7 mouse cellular contexts compared by ENCODE assay signal in genomic region chr2:11530101-11530500, GRCm38 (mm10). TPM values are rescaled to one million over a fixed set of nuclear protein-coding genes. Genes with fewer than 3 reads are reported as not detected.
DNase-seq lines count a peak whose midpoint lies in the region; ATAC-seq lines count a peak whose summit lies in the region.

No protein-coding gene starts in this region.

- peak; percentile 34; the same call in 1 of the 2 replicates for ATAC-seq in embryonic facial prominence, embryonic 15.5 days (ENCODE audit: insufficient number of reproducible peaks, low FRiP score, low TSS enrichment, low read depth)

- peaks cover 9% of the 10 kb centered on the region for H3K4me1 ChIP-seq in embryonic facial prominence, embryonic 15.5 days

- H3K4me3 ChIP-seq in embryonic facial prominence, embryonic 15.5 days (replicated peaks) = no peak overlapping the region

- H3K27me3 ChIP-seq in embryonic facial prominence, embryonic 15.5 days = no peaks in the 10 kb centered on the region

- no peak overlapping the region for H3K27ac ChIP-seq in embryonic facial prominence, embryonic 15.5 days (replicated peaks)

- no peaks in the 10 kb centered on the region for H3K9me3 ChIP-seq in embryonic facial prominence, embryonic 15.5 days (replicated peaks)

- no peaks in the 10 kb centered on the region for H3K36me3 ChIP-seq in embryonic facial prominence, embryonic 15.5 days

- 57% methylated on average over 6 of the region's 6 CpGs for WGBS in embryonic facial prominence, embryonic 15.5 days

- peak; percentile 23 for DNase-seq in ovary, adult 18-20 months (ENCODE audit: low spot score)
- no peak for DNase-seq in ovary, postnatal 14 days (ENCODE audit: low spot score)
- DNase-seq in left cerebral cortex, adult 9 months (ENCODE audit: low spot score in 2 of 2) = peak; percentile 73 to 83
- DNase-seq in telencephalon, adult 2 months (ENCODE audit: low read depth, low spot score) = peak; percentile 82
- DNase-seq in kidney, postnatal 10 days = no peak
- no peak for DNase-seq in adipocyte (ENCODE audit: low spot score)

- no peak overlapping the region for H3K9ac ChIP-seq in embryonic facial prominence, embryonic 15.5 days

- no peak overlapping the region for H3K4me2 ChIP-seq in embryonic facial prominence, embryonic 15.5 days (replicated peaks)

RNA-seq across cellular contexts. Expression of gene Pfkfb3, which starts 23.8 kb away (rescaled TPM):
- 13.9 and 16.6 TPM in 2 replicates for polyA plus RNA-seq in embryonic facial prominence, embryonic 15.5 days (2015; fragmentation: Nextera tagmentation; extraction: Ambion mirVana)

Comparison
In these comparisons a context has a peak if more than half of its experiments do, and no peak if none do; other contexts are left out.
1. DNase-seq: peak in ovary, adult 18-20 months (single experiment), left cerebral cortex, adult 9 months (2 of 2) and telencephalon, adult 2 months (single experiment); none in ovary, postnatal 14 days (single experiment), kidney, postnatal 10 days (single experiment) and adipocyte (single experiment).